Mouse (Mus musculus): Measurements from ENCODE around the gene Ets2.

GRCm38 (mm10) chr16:95742740-95743030 is 40.8 kb downstream of the Ets2 start:
- no peak for TF ChIP-seq MYB (IDR thresholded peaks at IDR 0.05; ENCODE audit: low read depth, low read length)
- TF ChIP-seq USF1 (IDR thresholded peaks at IDR 0.05; ENCODE audit: low read depth, low read length) = no peak
- TF ChIP-seq NELFE (IDR thresholded peaks at IDR 0.05; ENCODE audit: low read depth, low read length) = no peak

Measured in MEL (cell line).